Mouse (Mus musculus) liver, embryonic 16.5 days (tissue): ENCODE results near the gene Anxa4. TPM values are rescaled to one million over a fixed set of nuclear protein-coding genes. Genes with fewer than 3 reads are reported as not detected.

Source experiments
- ATAC-seq: fragments of 200-750 bp; cut with Nextera tagmentation; 2 replicates; pipeline ENCODE4 v1.8.0; 2017; ENCODE audit warnings: low read depth, mild to moderate bottlenecking, moderate number of reproducible peaks, moderate library complexity
- H3K27ac ChIP-seq: fragments of 300-500 bp; sonication (generic); 2 replicates; pipeline ENCODE4 v1.5.1; 2014; ENCODE audit warnings: mild to moderate bottlenecking, low read length
- H3K27me3 ChIP-seq: fragments of 300-500 bp; sonication (generic); 2 replicates; pipeline ENCODE4 v1.6.1; 2014; ENCODE audit warnings: low read depth, low read length, mixed read lengths; ENCODE audit not compliant: control insufficient read depth, insufficient read depth
- H3K36me3 ChIP-seq: fragments of 300-500 bp; sonication (generic); 2 replicates; pipeline ENCODE4 v1.6.1; 2014; ENCODE audit warnings: mild to moderate bottlenecking; ENCODE audit not compliant: control insufficient read depth, insufficient read depth
- H3K4me1 ChIP-seq: fragments of 300-500 bp; sonication (generic); 2 replicates; pipeline ENCODE4 v1.6.1; 2014; ENCODE audit warnings: low read depth, low read length, mixed read lengths; ENCODE audit not compliant: control insufficient read depth
- H3K4me2 ChIP-seq: fragments of 300-500 bp; sonication (generic); 2 replicates; pipeline ENCODE4 v1.6.1; 2014; ENCODE audit warnings: low read depth, low read length, mixed read lengths
- H3K4me3 ChIP-seq: fragments of 300-500 bp; sonication (generic); 2 replicates; pipeline ENCODE4 v1.5.1; 2014; ENCODE audit warnings: low read depth, mild to moderate bottlenecking, low read length
- H3K9ac ChIP-seq: fragments of 300-500 bp; sonication (generic); 2 replicates; pipeline ENCODE4 v1.6.1; 2014; ENCODE audit warnings: low read depth, low read length
- H3K9me3 ChIP-seq: fragments of 300-500 bp; sonication (generic); replicated peaks from 2 replicates; pipeline ENCODE4 v1.6.1; 2016; ENCODE audit warnings: low read length; ENCODE audit not compliant: control insufficient read depth
- WGBS: fragments of 180-500 bp; shearing (Covaris S2); extraction: QIAGEN DNeasy Blood & Tissue Kit; methylation state at CpG from one replicate; pipeline ENCODE4 v1.1.7; 2014; ENCODE audit not compliant: insufficient replicate concordance; 5-methylcytosine and 5-hydroxymethylcytosine counted together
- polyA plus RNA-seq: library from polyadenylated mRNA; unstranded; fragments of >200 nt; fragmentation: Nextera tagmentation; extraction: Ambion mirVana; gene quantifications from 2 replicates; pipeline ENCODE4 v1.2.1, GENCODE M21; 2015

The Anxa4 gene
- polyA plus RNA-seq, result 42.9 and 45.5 TPM in 2 replicates

DNA sequence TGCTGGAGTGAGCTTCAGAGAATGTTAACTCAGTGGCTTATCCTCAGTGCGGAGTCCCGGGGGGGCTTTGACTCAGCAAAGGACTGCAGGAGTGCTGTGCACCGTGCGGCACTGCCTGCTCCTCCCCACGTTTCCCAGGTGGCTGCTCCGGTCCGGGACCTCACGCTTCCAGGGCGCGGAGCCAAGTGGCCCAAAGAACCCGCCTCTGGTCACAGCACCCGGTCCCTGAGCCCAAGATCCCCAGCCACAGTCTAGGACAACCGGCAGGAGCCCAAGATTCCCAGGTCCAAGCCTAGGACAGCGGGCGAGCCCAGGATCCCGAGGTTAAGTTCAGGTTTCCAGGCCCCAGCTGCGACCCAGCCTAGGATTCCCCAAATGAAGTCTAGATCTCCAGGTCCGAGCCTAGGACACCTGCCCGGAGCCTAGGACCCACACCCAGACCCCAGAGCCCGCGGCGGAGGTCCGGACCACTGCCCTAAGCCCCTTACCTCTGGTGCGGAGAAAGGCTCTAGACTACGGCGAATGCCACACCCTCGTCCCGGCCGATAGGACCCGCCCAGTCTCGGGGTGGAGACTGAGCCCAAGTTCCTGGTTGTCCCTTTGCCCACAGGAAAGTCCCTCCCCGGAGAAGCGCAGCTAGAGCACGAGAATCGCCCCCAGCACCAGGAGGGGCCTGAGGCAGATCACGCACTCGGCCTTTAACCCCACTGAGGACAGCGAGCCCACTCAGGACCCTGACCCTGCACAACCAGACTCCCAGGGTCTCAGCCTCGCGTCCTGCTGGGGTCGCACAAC, at the start of gene Anxa4:
Gene Anxa4, minus strand, starts transcription at position 564 of the 795 bp plus-strand sequence.
- Histone ChIP-seq H3K27me3 (peaks cover 10% of the 10 kb centered on the region), H3K27ac (no peak within 1 kb of the TSS), H3K9ac (peak within 1 kb of the TSS; percentile 65), H3K4me3 (peak within 1 kb of the TSS; percentile 66), H3K9me3 (no peaks in the 10 kb centered on the region), H3K4me2 (peak within 1 kb of the TSS; percentile 73), H3K4me1 (peaks cover 9% of the 10 kb centered on the region; the same call in 1 of the 2 replicates), H3K36me3 (no peaks in the 10 kb centered on the region)
- peak; percentile 85 for ATAC-seq
- under 1% methylated on average over 41 of the region's 41 CpGs for WGBS

- no peaks in the 10 kb centered on the region for H3K36me3 ChIP-seq
- H3K9ac ChIP-seq, result no peak overlapping the region
- H3K27ac ChIP-seq, result no peak overlapping the region
- no peak overlapping the region for H3K4me3 ChIP-seq
- no peaks in the 10 kb centered on the region for H3K27me3 ChIP-seq
- H3K9me3 ChIP-seq, result no peaks in the 10 kb centered on the region
- ATAC-seq, result no peak
- 44% methylated on average over 3 of the region's 3 CpGs for WGBS
- no peak overlapping the region for H3K4me2 ChIP-seq
- no peaks in the 10 kb centered on the region for H3K4me1 ChIP-seq
These were observed 48.6 kb upstream of the Anxa4 start for GRCm38 (mm10) chr6:86841949-86842348.

GRCm38 (mm10) chr6:86839089-86839488, 45.7 kb upstream of the Anxa4 start:
- H3K9me3 ChIP-seq, result no peaks in the 10 kb centered on the region

DNA sequence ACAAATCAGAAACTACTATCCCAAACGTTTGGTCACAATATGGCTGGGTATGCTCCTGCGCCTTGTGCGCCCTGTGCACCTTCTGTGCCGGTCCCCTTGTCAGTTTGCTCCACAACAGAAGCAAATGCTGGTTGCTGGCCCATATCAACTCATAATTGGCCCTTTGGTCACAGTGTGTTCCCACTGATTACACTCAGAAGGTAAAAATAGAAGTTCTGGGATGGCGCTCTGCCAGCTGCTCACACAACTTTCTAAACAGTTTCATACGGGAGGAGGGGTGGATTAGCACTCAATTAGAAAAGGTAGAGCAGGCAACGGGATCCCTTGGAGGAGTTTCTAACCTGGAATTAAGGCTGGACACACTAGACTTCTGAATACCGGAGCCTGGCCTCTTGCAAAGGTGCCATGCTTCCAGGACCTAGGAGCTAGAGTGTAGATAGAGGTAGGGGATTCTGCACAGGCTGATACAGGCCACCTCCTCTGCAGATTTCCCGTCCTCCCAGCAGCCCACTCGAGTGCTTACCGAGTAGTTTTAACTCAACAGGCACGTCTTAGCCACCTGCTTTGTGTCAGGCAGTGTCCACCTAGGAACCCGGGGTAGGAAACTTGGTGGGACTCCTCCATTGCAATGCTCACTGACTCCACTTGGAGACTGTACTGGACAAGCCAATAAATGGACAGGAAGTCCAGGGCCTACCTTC, 39.6 kb upstream of the Anxa4 start:
- Histone ChIP-seq H3K27me3 (no peaks in the 10 kb centered on the region), H3K27ac (peak overlapping the region; percentile 35; the same call in 1 of the 2 replicates), H3K9me3 (no peaks in the 10 kb centered on the region), H3K9ac (no peak overlapping the region), H3K36me3 (no peaks in the 10 kb centered on the region), H3K4me3 (no peak overlapping the region), H3K4me2 (no peak overlapping the region), H3K4me1 (peaks cover 7% of the 10 kb centered on the region)
- peak; percentile 72 for ATAC-seq
- WGBS, result 45% methylated on average over 13 of the region's 13 CpGs

More at GRCm38 (mm10) chr6:86839089-86839488, 45.7 kb upstream of the Anxa4 start:
- Histone ChIP-seq H3K9ac (no peak overlapping the region), H3K27ac (no peak overlapping the region), H3K4me1 (no peaks in the 10 kb centered on the region), H3K36me3 (no peaks in the 10 kb centered on the region), H3K4me2 (no peak overlapping the region), H3K4me3 (no peak overlapping the region), H3K27me3 (no peaks in the 10 kb centered on the region)
- no peak for ATAC-seq
- WGBS, result 58% methylated on average over 2 of the region's 2 CpGs

- Histone ChIP-seq H3K4me2 (no peak overlapping the region), H3K9ac (no peak overlapping the region), H3K36me3 (no peaks in the 10 kb centered on the region), H3K27ac (no peak overlapping the region), H3K27me3 (no peaks in the 10 kb centered on the region), H3K4me3 (no peak overlapping the region), H3K9me3 (no peaks in the 10 kb centered on the region), H3K4me1 (peaks cover 7% of the 10 kb centered on the region)
- no peak for ATAC-seq
- WGBS, result 56% methylated on average over 10 of the region's 10 CpGs
These were observed 37.5 kb upstream of the Anxa4 start for GRCm38 (mm10) chr6:86830738-86831500.

GRCm38 (mm10) chr6:86829768-86830167, 36.4 kb upstream of the Anxa4 start:
- ATAC-seq, result no peak
- H3K9me3 ChIP-seq, result no peaks in the 10 kb centered on the region
- H3K4me3 ChIP-seq, result no peak overlapping the region
- no peaks in the 10 kb centered on the region for H3K36me3 ChIP-seq
- no peak overlapping the region for H3K27ac ChIP-seq
- peaks cover 7% of the 10 kb centered on the region for H3K4me1 ChIP-seq
- 41% methylated on average over 6 of the region's 6 CpGs for WGBS
- no peak overlapping the region for H3K9ac ChIP-seq
- H3K4me2 ChIP-seq, result no peak overlapping the region
- H3K27me3 ChIP-seq, result no peaks in the 10 kb centered on the region

GRCm38 (mm10) chr6:86827432-86827831, 34.0 kb upstream of the Anxa4 start:
- no peak for ATAC-seq
- 65% methylated on average over 2 of the region's 2 CpGs for WGBS
- H3K27me3 ChIP-seq, result peaks cover 6% of the 10 kb centered on the region
- H3K27ac ChIP-seq, result no peak overlapping the region
- H3K4me3 ChIP-seq, result no peak overlapping the region
- H3K9me3 ChIP-seq, result no peaks in the 10 kb centered on the region
- no peak overlapping the region for H3K4me2 ChIP-seq
- H3K9ac ChIP-seq, result no peak overlapping the region
- peaks cover 3% of the 10 kb centered on the region for H3K4me1 ChIP-seq
- H3K36me3 ChIP-seq, result no peaks in the 10 kb centered on the region

DNA sequence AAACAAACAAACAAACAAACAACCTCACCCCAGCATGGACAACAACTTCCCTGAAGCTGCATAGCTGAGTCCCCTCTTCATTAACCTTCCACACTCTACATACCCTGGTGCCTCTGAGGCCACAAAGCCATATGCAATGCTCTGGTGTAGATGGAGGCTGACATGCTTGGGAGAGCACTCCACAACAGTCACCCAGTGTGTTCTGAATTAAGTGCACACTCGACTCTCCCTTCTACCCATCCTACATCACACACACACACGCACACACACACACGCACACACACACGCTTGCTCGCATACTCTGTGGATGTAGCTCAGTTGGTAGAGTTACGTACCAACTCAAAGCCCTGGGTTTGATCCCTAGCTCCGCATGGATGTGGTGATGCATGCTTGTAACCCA, 31.0 kb upstream of the Anxa4 start:
- ATAC-seq, result no peak
- H3K9ac ChIP-seq, result no peak overlapping the region
- no peak overlapping the region for H3K4me2 ChIP-seq
- no peaks in the 10 kb centered on the region for H3K36me3 ChIP-seq
- H3K4me1 ChIP-seq, result peaks cover 6% of the 10 kb centered on the region
- H3K9me3 ChIP-seq, result no peaks in the 10 kb centered on the region
- no peak overlapping the region for H3K27ac ChIP-seq
- H3K4me3 ChIP-seq, result no peak overlapping the region
- 71% methylated on average over 7 of the region's 7 CpGs for WGBS
- peaks cover 6% of the 10 kb centered on the region for H3K27me3 ChIP-seq
